In genomic region chr12:89710459-89710858, GRCm38 (mm10) we compare ENCODE assay signal across 14 mouse cellular contexts.
DNase-seq lines count a peak whose midpoint lies in the region.
"Had no signal": no experiment of that assay in that cellular context is flagged by ENCODE, and none has a peak within 500 bp of the region (broad histone marks: within the 10 kb centered on the region; RNA-seq: fewer than 3 reads in every experiment).

No protein-coding gene starts in this region.

- DNase-seq in frontal cortex, adult 2 months (ENCODE audit: extremely low spot score in 1 of 2, low spot score in 1 of 2), result peak; percentile 73 to 78
- DNase-seq in frontal cortex, postnatal 25 days (ENCODE audit: low spot score in 2 of 2), result no peak
- peak; percentile 55 for DNase-seq in cerebellum, adult 9-10 months
- peak; percentile 26 to 41 for DNase-seq in layer of hippocampus, postnatal 36 days
- DNase-seq in right cerebral cortex, postnatal 14 days, result peak; percentile 13
- DNase-seq in thymus, postnatal 14 days, result no peak
- no peak for DNase-seq in thymus, adult 18-20 months
- no peak for DNase-seq in thymus, postnatal 4 days
- DNase-seq: heart, adult 2 months; heart, postnatal 10 days; kidney, adult 18-20 months; kidney, postnatal 14 days; liver, embryonic 13.5 days; lung, postnatal 14 days had no signal

Comparison
In these comparisons a context has a peak if more than half of its experiments do, and no peak if none do; other contexts are left out.
1. DNase-seq: peak in frontal cortex, adult 2 months (2 of 2), cerebellum, adult 9-10 months (single experiment), layer of hippocampus, postnatal 36 days (2 of 2) and right cerebral cortex, postnatal 14 days (single experiment); none in frontal cortex, postnatal 25 days (0 of 2), thymus, postnatal 14 days (single experiment), thymus, adult 18-20 months (0 of 2) and thymus, postnatal 4 days (single experiment).